Mouse (Mus musculus) brain, adult 2 months (tissue): Measurements from ENCODE around the gene Hjurp.

Source experiments
- DNase-seq: peaks from one replicate; pipeline ENCODE4 v3.0.0; 2011; ENCODE audit warnings: low read depth, low spot score

Gene Hjurp

GRCm38 (mm10) chr1:88298686-88299528 lies 21.5 kb upstream of the Hjurp start:
- no peak for DNase-seq

- no peak for DNase-seq
Observed at GRCm38 (mm10) chr1:88297480-88298258, 20.2 kb upstream of the Hjurp start.

GRCm38 (mm10) chr1:88296171-88296920 lies 18.9 kb upstream of the Hjurp start:
- no peak for DNase-seq

- no peak for DNase-seq
Observed at GRCm38 (mm10) chr1:88294650-88295049, 17.2 kb upstream of the Hjurp start.

GRCm38 (mm10) chr1:88292057-88292456 lies 14.6 kb upstream of the Hjurp start:
- DNase-seq: no peak

GRCm38 (mm10) chr1:88291409-88292005 lies 14.1 kb upstream of the Hjurp start:
- no peak for DNase-seq

GRCm38 (mm10) chr1:88290511-88290910 lies 13.1 kb upstream of the Hjurp start:
- no peak for DNase-seq

- peak; percentile 69 for DNase-seq
Observed at GRCm38 (mm10) chr1:88289917-88290316, 12.5 kb upstream of the Hjurp start.

- DNase-seq: no peak
Observed at GRCm38 (mm10) chr1:88289152-88289551, 11.7 kb upstream of the Hjurp start.

- DNase-seq: no peak
Observed at GRCm38 (mm10) chr1:88288789-88289127, 11.3 kb upstream of the Hjurp start.

GRCm38 (mm10) chr1:88288056-88288788 lies 10.8 kb upstream of the Hjurp start:
- DNase-seq: no peak

GRCm38 (mm10) chr1:88287697-88287980 lies 10.2 kb upstream of the Hjurp start:
- DNase-seq: peak; percentile 70

GRCm38 (mm10) chr1:88286887-88287696 lies 9.7 kb upstream of the Hjurp start:
- no peak for DNase-seq

GRCm38 (mm10) chr1:88286136-88286845 lies 8.9 kb upstream of the Hjurp start:
- DNase-seq: no peak

GRCm38 (mm10) chr1:88285652-88286051 lies 8.2 kb upstream of the Hjurp start:
- DNase-seq: no peak

- DNase-seq: peak; percentile 59
Observed at GRCm38 (mm10) chr1:88284946-88285320, 7.5 kb upstream of the Hjurp start.

- DNase-seq: no peak
Observed at GRCm38 (mm10) chr1:88284228-88284945, 7.0 kb upstream of the Hjurp start.

GRCm38 (mm10) chr1:88283376-88284227 lies 6.2 kb upstream of the Hjurp start:
- DNase-seq: no peak
